Mouse (Mus musculus): ENCODE data around the gene Atpaf2.
"Not testable (repeated sequence)": the region's sequence is repeated elsewhere in the genome, so short reads cannot be mapped to it uniquely, and the experiment has no call there.

The Atpaf2 gene

DNA sequence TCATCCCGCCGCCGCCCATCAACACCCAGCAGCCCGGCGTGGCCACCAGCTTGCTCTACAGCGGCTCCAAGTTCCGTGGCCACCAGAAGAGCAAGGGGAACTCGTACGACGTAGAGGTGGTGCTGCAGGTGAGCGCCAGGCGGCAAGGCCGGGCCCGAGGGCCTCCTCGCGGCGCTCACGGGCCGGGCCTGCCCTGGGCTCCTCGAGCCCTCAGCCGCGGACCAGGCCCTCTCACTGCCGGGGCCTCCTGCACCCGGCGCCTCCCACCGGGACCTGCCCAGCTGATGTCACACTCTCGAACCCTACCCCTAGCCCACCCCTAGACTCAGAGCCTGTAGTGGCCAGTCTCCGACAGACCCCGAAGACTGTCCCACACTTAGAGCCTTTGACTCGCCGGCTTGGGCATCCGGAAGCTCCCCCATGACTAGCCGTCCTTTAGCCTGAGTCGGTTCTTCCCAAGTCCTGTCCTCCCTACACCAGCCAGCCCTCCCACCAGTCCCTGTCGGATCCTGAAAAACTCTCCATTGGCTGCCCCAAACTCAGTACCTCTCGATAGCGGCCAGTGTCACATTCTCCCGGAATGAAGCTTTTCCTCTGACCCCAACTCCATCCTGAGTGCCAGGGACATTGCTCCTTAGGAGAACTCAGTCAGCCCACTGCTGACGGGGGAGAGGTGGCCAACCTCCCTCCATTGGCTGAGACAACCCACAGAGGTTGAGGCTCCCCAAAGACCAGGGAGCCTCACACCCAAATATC lies at the start of gene Atpaf2:
Gene Atpaf2 (minus strand): TSS at position 741 of the 756 bp plus-strand sequence.
- no peak for DNase-seq

DNA sequence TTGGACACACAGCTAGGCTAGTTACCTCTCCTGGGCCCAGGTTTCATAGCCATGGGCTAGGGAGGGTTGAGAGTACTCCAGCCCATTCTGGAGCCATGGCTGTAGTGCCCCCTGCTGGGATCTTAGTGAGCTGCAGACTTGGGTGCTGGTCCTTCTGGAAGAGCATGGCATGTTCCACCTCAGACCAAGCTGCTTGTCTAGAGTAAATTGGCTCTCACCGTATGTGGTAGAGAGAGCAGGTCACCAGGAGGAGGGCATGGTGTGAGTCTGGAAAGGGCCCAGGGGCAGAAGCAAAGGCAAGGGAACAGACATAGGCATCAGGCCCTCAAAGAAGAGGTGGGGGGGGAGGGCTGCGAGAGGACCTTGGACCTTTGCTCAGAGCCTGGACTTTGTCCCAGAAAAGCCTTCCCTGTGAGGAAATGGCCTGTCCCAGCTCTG lies 47.7 kb upstream of the Atpaf2 start:
- peak; percentile 75 for DNase-seq

DNA sequence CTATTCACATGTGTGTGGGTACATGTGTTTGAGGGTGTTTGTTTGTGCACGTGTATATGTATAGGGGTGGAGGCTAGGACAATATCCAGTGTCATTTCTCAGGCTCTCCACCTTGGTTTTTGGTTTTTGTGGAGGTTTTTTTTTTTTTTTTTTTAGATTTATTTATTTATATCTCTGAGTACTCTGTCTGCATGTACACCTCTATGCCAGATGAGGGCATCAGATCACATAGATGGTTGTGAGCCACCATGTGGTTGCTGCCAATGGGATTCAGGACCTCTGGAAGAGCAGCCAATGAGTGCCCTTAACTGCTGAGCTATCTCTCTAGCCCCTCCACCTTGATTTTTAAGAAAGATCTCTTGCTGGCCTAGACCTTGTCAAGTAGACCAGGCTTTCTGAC lies 39.7 kb upstream of the Atpaf2 start:
- no peak for DNase-seq

DNA sequence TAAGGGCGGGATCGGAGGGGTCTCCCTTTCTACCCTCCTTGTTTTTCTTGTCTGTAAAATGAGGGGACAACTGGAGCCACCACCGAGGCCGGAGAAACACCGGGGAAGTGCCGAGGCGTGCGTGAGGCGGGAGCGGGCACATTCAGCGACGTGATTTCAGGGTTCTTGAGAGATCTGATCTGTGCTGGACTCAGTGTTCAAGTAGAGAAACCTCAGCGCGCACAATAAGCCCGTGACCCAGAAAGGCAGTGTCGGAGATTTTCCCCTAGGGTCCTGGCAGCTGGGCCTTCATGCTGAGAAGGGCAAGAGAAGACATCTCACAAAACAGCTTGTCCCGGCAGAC lies 36.5 kb upstream of the Atpaf2 start:
- DNase-seq, result no peak

DNA sequence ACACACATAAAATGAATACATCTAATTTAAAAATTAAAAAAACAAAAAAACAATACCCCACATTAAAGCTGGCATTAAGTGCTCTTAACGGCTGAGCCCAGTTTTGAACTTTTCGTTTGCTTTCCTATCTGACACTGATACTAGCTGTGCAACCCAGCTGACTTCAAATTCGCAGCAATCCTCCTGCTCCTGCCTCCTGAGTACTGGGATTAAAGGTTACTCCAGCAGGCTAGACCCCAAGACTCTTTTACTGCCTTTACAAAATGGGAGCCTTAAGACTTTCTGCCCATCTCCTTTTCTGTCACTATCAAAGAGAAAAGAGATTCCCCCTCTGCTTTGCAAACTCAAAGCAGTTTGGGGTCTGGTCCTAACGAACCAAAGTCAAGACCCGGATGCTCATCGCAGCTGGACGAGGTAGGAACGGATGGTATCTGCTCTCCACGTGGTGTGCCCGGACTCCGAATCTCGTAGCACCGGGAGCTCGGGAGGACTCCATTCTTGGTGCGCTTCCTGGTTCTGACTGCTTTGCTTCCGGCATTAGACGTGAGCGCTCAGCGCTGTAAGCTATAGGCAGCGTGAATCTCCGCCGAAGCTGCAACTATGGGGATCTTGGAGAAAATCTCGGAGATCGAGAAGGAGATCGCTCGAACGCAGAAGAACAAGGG lies 36.0 kb upstream of the Atpaf2 start, which contains the start of gene Drg2:
Gene Drg2 (plus strand): TSS at position 512 of the 665 bp plus-strand sequence.
- DNase-seq, result peak; percentile 92

DNA sequence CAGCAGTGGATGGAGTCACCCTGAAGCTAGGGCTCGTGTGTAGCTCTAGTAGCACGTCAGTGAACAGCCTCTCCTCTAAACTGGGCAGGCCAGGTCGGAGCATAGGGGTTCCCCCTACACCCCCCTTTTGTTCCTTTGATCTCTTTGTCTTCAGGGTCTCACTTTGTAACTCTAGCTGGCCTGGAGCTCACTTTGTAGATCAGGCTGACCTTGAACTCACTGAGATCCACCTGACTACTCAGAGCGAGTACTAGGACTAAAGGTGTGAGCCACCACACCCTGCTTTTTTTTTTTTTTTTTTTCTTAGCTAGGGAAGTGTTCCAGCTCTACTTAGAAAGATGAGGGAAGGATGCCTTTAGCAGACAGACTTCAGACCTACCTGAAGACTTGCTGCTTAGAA lies 25.8 kb upstream of the Atpaf2 start:
- DNase-seq, result no peak

DNA sequence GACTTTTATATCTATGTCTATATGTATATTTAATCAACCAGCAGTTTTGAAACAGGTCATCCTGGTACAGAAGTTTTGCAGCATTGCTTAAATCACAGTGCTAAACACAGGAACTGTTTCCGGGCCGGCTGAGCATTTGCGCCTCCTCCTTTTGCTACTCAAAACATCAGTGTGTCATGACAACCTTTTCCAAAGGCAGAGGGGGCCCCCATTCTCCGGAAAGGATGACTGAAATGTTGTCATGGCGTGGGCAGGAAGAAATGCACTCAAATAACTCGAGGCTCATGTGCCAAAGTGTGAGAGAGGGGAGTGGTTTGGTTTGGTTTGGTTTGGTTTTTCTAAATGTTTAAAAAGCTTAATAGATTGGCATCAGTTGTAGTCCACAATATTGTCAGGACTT lies 24.6 kb upstream of the Atpaf2 start:
- no peak for DNase-seq

DNA sequence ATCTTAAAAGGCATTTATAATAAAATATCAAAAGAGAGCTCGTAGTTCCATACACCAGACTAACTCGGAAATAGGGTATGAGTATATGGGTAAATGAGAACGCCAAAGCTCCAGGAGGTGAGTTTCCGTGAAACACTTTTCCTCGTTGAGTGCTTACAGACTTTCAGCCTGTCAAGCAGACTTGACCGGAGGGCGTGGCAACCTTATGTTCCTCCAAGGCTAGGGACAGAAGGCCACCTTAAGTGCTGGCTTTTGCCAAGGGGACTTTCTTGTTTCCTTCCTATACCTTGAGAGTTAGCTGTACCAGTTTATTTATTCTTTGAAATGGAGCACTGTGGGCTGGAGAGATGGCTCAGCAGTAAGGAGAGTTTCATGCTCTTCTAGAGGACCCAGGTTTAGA lies 21.9 kb upstream of the Atpaf2 start:
- DNase-seq, result no peak

DNA sequence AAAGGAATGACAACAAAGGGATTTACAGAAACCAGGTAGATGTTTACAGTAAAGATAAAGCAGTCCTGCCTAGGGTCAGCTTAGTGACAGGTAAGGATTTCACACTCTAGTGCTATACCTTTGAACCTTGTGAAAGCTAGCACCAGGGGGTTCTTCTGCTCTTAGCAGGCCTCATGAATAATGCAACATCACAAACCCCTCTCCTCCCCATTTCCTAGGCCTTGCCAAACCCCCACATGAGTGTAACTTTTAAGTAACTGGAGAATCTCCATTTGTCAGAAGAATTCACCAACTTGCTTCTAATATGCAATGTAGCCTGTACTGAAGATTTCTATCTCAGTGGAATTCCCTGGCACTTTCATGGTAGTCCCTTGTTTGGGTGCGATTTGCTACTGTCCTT lies 21.4 kb upstream of the Atpaf2 start:
- DNase-seq, result not testable (repeated sequence)

DNA sequence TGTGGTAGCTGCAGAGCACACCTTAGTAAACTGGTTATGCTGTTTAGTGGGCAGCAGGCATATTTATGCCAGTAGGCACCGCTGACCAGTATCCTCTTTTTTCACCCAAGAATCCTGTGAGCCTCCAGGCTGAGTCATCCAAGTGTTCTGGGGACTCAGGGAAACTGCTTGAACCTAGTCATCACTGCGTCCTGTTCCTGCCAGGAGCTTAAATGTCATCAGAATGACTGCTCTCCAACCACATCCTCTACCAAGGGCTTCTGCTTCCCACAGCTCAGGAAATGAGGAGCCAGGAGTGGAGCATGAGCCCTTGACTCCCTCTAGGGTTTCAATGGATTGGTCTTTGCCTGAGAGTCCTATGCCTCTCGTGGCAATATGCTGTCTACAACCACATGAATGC lies 18.4 kb upstream of the Atpaf2 start:
- DNase-seq, result no peak

DNA sequence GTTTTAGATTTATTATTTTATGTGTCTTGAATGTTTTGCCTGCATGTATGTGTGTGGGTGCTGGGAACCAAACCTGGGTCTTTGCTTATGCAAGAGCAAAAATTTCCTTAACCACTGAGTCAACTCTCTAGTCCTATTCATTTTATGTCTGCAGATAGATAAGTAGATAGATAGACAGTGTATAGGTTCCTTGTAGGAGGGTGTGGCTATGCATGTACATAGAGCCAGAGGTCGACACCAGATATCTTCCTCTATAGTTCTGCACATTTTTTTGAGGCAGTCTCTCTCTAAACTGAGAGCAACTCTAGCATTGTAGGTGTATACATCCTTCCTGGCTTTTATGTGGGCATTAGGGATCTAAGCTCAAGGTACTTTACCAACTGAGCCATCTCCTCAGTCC lies 16.9 kb upstream of the Atpaf2 start:
- no peak for DNase-seq

DNA sequence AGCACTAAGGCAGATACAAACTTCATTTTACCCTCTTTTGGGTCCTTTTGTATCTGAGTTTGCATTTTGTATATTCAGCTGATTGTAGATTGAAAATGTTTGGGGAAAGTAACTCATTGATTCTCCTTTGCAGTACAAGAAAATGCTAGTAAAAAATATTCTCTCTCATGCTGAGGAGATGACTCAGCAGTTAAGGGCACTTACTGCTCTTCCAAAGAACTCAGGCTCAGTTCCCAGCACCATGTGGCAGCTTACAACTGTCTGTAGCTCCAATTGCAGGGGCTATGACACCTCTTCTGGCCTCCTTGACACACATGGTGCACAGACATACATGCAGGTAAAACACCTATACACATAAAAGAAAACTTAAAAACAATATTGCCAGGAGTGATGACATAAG lies 15.2 kb upstream of the Atpaf2 start:
- DNase-seq, result no peak

DNA sequence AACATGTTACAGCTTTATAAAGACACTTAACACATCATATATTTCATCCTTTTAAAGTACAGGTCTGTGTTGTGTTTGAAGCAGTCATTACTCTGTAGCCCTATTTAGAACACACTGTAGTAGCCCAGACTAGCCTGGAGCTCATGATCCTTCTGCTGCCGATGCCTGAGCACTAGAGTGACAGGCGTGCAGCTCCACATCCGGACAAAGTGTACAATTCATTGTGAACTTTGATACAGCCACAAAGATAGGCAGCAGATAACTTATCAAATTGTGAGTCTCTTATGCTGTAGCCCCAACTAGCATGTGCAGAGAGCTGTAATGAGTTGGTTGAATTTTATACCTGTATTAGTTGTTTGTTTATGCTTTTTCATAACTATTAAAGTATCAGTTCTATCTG lies 9.4 kb upstream of the Atpaf2 start:
- DNase-seq, result no peak

DNA sequence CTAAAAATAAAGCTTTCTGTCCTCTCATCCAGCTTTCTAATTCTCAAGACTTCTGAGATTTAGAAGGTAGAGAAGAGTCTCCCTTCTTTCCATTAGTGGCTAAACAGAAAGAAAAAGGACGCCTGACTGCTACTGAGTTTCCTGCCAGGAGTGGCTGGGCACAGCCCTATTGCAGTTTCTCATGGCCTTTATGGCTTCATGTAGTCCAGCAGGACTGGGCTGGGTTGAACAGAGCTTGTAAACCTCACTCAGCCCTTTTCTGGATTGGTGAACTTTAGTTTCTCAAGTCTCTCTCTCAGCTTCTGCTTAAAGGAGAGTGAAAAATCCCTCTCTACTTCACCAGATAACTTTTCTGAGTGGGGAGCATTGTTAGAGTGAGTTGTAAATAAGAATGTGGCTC lies 8.2 kb upstream of the Atpaf2 start:
- no peak for DNase-seq

DNA sequence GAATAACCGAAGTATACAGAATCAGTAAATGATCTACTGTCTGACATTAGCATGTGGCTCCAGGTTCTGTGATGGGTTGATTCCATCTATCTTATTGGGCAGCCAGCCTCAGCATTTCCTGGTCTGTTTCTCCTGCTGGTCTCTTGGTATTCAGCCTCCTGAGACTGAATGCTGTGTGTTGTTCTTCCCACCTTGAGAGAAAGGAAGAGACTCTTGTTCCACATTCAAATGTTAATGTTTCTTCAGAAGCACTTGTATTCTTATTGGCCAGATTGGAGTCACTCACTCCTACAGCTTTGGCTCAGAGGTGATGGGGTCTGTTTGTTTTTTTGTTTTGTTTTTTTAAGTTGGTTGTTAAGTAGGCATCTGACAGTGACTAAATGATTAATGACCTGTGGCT lies 4.7 kb upstream of the Atpaf2 start:
- DNase-seq, result no peak

DNA sequence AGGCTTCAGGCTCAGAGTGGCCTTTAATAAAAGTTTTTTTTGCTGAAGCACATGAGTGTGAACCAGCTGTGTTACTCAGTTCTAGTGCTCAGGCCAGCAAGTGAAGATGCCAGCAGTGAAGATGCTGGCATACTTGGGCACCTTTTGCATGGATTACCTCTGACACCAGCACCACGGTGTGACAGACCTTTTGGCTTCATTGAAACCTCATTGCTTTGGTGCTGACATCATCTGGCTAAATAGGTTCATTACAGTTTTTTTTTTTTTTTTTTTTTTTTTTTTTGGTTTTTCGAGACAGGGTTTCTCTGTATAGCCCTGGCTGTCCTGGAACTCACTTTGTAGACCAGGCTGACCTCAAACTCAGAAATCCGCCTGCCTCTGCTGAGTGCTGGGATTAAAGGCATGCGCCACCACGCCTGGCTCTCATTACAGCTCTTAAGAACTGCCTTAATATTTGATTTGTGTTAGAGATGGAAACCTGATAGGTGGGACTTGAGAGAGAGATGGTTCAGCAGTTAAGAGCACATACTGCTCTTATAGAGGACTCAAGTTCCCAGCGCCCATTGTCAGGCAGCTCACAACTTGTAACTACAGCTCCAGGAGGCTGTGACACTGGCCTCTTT lies 3.9 kb upstream of the Atpaf2 start:
- no peak for DNase-seq

DNA sequence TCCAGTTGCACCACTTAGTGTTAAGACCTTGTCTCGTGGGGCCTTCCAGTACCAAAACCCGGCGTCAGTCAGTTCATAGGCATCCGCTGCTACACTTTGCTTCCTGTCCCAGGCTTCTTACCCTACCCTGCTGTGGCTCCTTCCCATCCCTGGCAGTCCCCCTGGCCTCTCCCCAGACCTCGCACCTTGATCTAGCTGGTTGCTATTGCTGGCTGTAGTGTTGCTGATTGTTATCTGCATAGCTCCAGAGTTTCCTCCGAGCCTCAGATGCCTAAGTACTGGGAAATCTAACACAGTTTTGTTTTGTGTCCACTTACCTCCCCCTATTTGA lies 181 bp upstream of the Atpaf2 start:
- DNase-seq, result peak; percentile 26

DNA sequence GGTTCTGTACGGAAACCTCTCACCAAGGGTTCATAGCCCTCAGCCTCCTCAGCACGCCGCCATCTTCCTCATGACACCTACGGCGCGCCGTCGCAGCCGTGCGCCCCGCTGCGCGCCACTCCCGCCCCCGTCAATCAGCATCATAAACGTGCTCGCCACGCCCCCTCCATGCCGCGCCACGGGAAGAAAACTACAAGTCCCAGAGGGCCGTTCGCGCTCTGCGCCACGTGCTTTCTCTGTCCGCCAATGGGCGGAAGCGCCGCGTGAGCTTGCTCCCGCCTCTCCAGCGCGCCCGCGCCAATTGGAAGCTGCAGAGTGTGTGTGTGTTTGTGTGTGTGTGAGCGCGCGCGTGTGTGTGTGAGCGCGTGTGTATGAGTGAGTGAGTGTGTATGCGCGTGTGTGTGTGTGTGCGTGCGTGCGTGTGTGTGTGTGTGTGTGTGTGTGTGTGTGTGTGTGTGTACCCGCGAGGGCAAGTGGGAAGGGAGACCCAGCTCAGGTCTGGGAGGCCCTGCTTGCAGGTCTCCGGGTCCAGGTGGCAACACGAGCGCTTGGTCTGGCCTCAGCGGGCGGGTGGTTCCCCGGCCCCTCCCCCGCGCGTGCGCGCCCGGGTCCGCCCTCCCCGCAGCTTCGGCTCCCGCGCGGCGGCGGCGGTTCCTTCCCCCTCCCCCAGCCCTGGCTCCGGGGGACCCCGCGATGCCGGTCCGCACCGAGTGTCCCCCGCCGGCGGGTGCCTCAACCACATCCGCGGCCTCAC lies 1.1 kb downstream of the Atpaf2 start, which contains the start of gene Gid4:
Gene Gid4 (plus strand): TSS at position 183 of the 754 bp plus-strand sequence.
- DNase-seq, result peak; percentile 99

DNA sequence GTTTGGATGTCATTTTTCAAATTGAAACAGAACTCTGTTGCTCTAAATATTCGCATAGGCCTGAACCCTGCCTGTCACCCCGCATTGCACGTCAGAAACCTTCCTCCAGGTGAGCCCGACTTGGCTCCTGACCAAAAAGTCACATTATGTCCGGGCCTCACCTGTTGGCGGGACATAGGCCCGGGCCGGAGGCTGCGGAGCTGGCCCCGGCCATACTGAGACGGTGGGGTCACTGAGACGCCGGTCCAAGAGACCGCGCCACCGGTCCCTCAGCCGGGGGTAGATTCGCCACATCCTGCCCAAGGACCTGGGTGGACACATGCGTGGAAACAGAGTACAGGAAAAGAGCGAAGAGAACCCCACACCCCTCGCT lies 1.7 kb downstream of the Atpaf2 start:
- DNase-seq, result no peak

DNA sequence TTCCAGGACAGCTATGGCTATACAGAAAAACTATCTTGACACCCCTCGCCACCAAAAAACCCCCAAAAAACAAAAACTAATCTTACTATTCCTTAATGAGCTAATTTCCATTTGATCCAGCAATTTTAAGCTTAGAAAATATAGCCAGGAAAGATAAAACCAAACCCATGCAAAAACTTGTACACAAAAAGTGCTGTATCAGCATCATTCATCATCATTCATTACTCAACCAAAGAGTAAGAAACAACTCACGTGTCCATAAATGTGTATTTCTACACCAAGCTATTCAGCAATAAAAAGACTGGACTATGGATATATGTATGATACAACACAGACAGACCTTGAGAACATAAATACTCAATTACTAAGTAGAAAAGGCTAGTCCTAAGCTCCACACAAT lies 5.3 kb downstream of the Atpaf2 start:
- no peak for DNase-seq

DNA sequence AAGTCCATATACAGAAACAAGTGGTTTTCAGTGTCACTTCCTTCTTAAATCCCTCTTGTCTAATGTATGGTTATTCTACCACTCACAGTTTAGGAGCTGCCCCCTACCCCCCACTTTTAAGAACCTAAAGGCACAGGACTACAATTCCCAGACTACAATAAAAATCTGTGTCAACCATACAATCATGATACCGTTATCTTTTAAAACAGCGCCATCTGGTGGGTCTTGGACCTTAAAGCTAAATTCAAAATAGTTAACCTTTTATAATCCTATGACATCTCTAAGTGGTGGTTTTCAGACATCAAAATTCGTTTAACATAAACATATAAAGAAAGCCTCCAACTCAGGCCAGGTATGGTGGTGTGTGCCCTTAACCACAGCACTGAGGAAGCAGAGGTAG lies 6.1 kb downstream of the Atpaf2 start:
- DNase-seq, result peak; percentile 84

DNA sequence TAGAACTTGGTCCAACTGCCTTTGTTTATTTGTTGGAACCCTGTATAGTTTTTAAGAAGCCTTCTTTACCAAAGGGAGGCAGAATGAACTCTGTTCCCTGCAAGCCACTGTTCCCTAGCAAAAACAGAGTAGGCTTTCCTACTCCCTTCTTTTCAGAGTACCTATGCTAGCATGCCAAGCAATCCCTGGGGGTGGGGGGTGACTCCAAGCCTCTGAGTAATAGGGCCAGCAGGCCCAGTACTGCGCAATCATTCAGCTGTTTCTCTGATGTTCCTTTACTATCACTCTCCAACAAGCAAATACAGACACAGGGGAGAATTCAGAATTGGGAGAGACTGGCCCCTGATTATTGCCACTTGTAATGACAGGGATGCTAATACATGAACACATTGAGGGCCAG lies 11.7 kb downstream of the Atpaf2 start:
- no peak for DNase-seq

DNA sequence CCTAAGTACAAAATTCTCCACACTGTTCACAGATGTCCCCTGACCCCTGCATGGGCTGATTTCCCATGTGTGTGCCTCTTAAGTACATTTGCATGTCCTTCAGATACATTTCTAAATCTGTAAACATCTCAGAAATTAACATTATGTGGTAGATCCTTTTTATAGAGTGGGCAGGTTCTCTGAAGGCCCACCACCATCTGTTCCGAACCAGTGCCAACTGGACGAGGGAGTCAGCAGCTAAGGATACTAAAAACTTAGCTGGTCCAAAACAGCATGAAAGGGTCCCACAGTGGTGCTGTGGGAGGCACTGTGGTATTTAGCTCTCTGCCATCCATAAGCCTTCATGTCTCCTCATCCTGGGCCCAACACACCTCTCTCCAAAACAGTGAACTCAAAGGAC lies 21.1 kb downstream of the Atpaf2 start:
- no peak for DNase-seq

DNA sequence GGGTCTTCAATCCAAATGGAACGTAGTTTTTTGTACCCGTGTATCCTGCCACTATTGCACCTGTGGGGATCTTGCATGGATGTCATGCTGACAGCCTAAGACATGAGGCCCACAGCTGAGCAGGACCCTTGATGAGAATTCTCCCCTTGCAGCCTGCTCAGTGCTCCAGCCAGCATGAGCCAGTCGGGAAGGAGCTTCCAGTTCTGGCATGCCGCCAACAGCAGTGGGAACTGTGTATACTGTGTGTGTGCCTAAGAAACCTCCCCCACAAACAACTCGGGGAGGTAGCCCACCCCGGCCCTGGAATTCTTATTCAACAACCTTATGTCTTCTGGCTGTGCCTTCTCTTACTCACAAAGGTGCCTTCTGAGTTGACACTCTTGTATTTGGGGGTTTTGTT lies 21.7 kb downstream of the Atpaf2 start:
- DNase-seq, result peak; percentile 60
